Mouse (Mus musculus) hindbrain, embryonic 12.5 days (tissue): ENCODE data around the gene Epb41l1. TPM values are rescaled to one million over a fixed set of nuclear protein-coding genes. Genes with fewer than 3 reads are reported as not detected.
A peak's percentile ranks its signal among the peaks of the same experiment; 100 is the strongest.

ENCODE experiments used
- ATAC-seq: fragments of 200-750 bp; cut with Nextera tagmentation; 2 replicates; pipeline ENCODE4 v1.8.0; 2017; ENCODE audit warnings: moderate TSS enrichment; ENCODE audit not compliant: low FRiP score
- H3K27ac ChIP-seq: fragments of 300-500 bp; sonication (generic); 2 replicates; pipeline ENCODE4 v1.5.1; 2016; ENCODE audit warnings: mild to moderate bottlenecking
- H3K27me3 ChIP-seq: fragments of 300-500 bp; sonication (generic); 2 replicates; pipeline ENCODE4 v1.6.1; 2016; ENCODE audit warnings: mild to moderate bottlenecking
- H3K36me3 ChIP-seq: fragments of 300-500 bp; sonication (generic); 2 replicates; pipeline ENCODE4 v1.6.1; 2016; ENCODE audit warnings: mild to moderate bottlenecking
- H3K4me1 ChIP-seq: fragments of 300-500 bp; sonication (generic); 2 replicates; pipeline ENCODE4 v1.6.1; 2016
- H3K4me2 ChIP-seq: fragments of 300-500 bp; sonication (generic); replicated peaks from 2 replicates; pipeline ENCODE4 v1.6.1; 2016; ENCODE audit warnings: mild to moderate bottlenecking
- H3K4me3 ChIP-seq: fragments of 300-500 bp; sonication (generic); 2 replicates; pipeline ENCODE4 v1.5.1; 2016; ENCODE audit warnings: mild to moderate bottlenecking
- H3K9ac ChIP-seq: fragments of 300-500 bp; sonication (generic); 2 replicates; pipeline ENCODE4 v1.6.1; 2016; ENCODE audit warnings: mild to moderate bottlenecking, moderate library complexity
- H3K9me3 ChIP-seq: fragments of 300-500 bp; sonication (generic); replicated peaks from 2 replicates; pipeline ENCODE4 v1.6.1; 2016; ENCODE audit warnings: mild to moderate bottlenecking
- WGBS: fragments of 180-500 bp; shearing (Covaris S2); methylation state at CpG from one replicate; pipeline ENCODE4 v1.1.7; 2016; 5-methylcytosine and 5-hydroxymethylcytosine counted together
- polyA plus RNA-seq: library from polyadenylated mRNA; unstranded; fragments of >200 nt; fragmentation: Nextera tagmentation; extraction: Ambion mirVana; gene quantifications from 2 replicates; pipeline ENCODE4 v1.2.1, GENCODE M21; 2016

Gene Epb41l1
- polyA plus RNA-seq, 1 experiment from 2014 or later, result 7.1 TPM

GRCm38 (mm10) chr2:156482299-156482698 lies 61.6 kb downstream of the Epb41l1 start:
- ATAC-seq, result no peak
- 36% methylated on average over 13 of the region's 13 CpGs for WGBS
- no peak overlapping the region for H3K4me3 ChIP-seq

GRCm38 (mm10) chr2:156482764-156483163 lies 62.1 kb downstream of the Epb41l1 start:
- Histone ChIP-seq H3K9me3 (0 out of 2 replicates have a peak, but pooled peaks cover 6% of the 10 kb centered on the region), H3K27ac (no peak overlapping the region), H3K4me2 (no peak overlapping the region), H3K4me3 (no peak overlapping the region), H3K27me3 (no peaks in the 10 kb centered on the region), H3K4me1 (peaks cover 10% of the 10 kb centered on the region; the same call in 1 of the 2 replicates), H3K36me3 (no peaks in the 10 kb centered on the region; the same call in 1 of the 2 replicates), H3K9ac (no peak overlapping the region)
- ATAC-seq, result no peak
- WGBS, result 90% methylated on average over 3 of the region's 3 CpGs

More at GRCm38 (mm10) chr2:156482299-156482698, 61.6 kb downstream of the Epb41l1 start:
- H3K9me3 ChIP-seq, result 0 out of 2 replicates have a peak, but pooled peaks cover 6% of the 10 kb centered on the region
- no peak overlapping the region for H3K9ac ChIP-seq
- H3K4me1 ChIP-seq, result 0 out of 2 replicates have a peak, but pooled peaks cover 5% of the 10 kb centered on the region
- H3K27me3 ChIP-seq, result no peaks in the 10 kb centered on the region
- H3K36me3 ChIP-seq, result no peaks in the 10 kb centered on the region
- no peak overlapping the region for H3K4me2 ChIP-seq
- H3K27ac ChIP-seq, result no peak overlapping the region

GRCm38 (mm10) chr2:156483204-156483603 lies 62.5 kb downstream of the Epb41l1 start:
- Histone ChIP-seq H3K4me3 (no peak overlapping the region), H3K27ac (no peak overlapping the region), H3K9ac (no peak overlapping the region), H3K4me1 (peaks cover 13% of the 10 kb centered on the region; the same call in 1 of the 2 replicates), H3K36me3 (no peaks in the 10 kb centered on the region; the same call in 1 of the 2 replicates), H3K27me3 (no peaks in the 10 kb centered on the region), H3K9me3 (0 out of 2 replicates have a peak, but pooled peaks cover 6% of the 10 kb centered on the region), H3K4me2 (no peak overlapping the region)
- no peak for ATAC-seq
- WGBS, result 82% methylated on average over 7 of the region's 7 CpGs

GRCm38 (mm10) chr2:156486086-156486751 lies 65.5 kb downstream of the Epb41l1 start:
- no peak overlapping the region for H3K4me2 ChIP-seq
- H3K9me3 ChIP-seq, result 0 out of 2 replicates have a peak, but pooled peaks cover 6% of the 10 kb centered on the region
- WGBS, result 92% methylated on average over 12 of the region's 12 CpGs
- no peak overlapping the region for H3K4me3 ChIP-seq
- no peak overlapping the region for H3K9ac ChIP-seq
- H3K4me1 ChIP-seq, result peaks cover 16% of the 10 kb centered on the region; the same call in 1 of the 2 replicates
- H3K27me3 ChIP-seq, result no peaks in the 10 kb centered on the region
- no peak for ATAC-seq
- no peak overlapping the region for H3K27ac ChIP-seq
- no peaks in the 10 kb centered on the region; the same call in 1 of the 2 replicates for H3K36me3 ChIP-seq

GRCm38 (mm10) chr2:156487589-156488160 lies 67.0 kb downstream of the Epb41l1 start:
- ATAC-seq, result no peak
- Histone ChIP-seq H3K36me3 (no peaks in the 10 kb centered on the region; the same call in 1 of the 2 replicates), H3K4me1 (peaks cover 17% of the 10 kb centered on the region), H3K4me3 (no peak overlapping the region), H3K27me3 (no peaks in the 10 kb centered on the region), H3K27ac (no peak overlapping the region), H3K4me2 (no peak overlapping the region), H3K9me3 (0 out of 2 replicates have a peak, but pooled peaks cover 6% of the 10 kb centered on the region), H3K9ac (0 out of 2 replicates have a peak overlapping the region, but pooled peaks have one; percentile 23)
- 76% methylated on average over 10 of the region's 10 CpGs for WGBS

GRCm38 (mm10) chr2:156488166-156488814 lies 67.6 kb downstream of the Epb41l1 start:
- peaks cover 23% of the 10 kb centered on the region for H3K4me1 ChIP-seq
- no peak overlapping the region for H3K4me3 ChIP-seq
- no peak overlapping the region for H3K4me2 ChIP-seq
- no peaks in the 10 kb centered on the region for H3K27me3 ChIP-seq
- no peak for ATAC-seq
- H3K9me3 ChIP-seq, result 0 out of 2 replicates have a peak, but pooled peaks cover 6% of the 10 kb centered on the region
- H3K36me3 ChIP-seq, result no peaks in the 10 kb centered on the region; the same call in 1 of the 2 replicates
- H3K9ac ChIP-seq, result 0 out of 2 replicates have a peak overlapping the region, but pooled peaks have one; percentile 23
- 70% methylated on average over 8 of the region's 8 CpGs for whole genome bisulfite sequencing
- no peak overlapping the region for H3K27ac ChIP-seq

GRCm38 (mm10) chr2:156490176-156490575 lies 69.5 kb downstream of the Epb41l1 start:
- H3K4me1 ChIP-seq, result peaks cover 33% of the 10 kb centered on the region
- no peak for ATAC-seq

GRCm38 (mm10) chr2:156491796-156492195 lies 71.1 kb downstream of the Epb41l1 start:
- H3K27me3 ChIP-seq, result no peaks in the 10 kb centered on the region
- 69% methylated on average over 5 of the region's 5 CpGs for WGBS
- H3K36me3 ChIP-seq, result peaks cover 25% of the 10 kb centered on the region
- ATAC-seq, result no peak
- no peak overlapping the region for H3K27ac ChIP-seq
- no peaks in the 10 kb centered on the region for H3K9me3 ChIP-seq
- no peak overlapping the region for H3K4me3 ChIP-seq
- peaks cover 33% of the 10 kb centered on the region for H3K4me1 ChIP-seq
- H3K4me2 ChIP-seq, result no peak overlapping the region
- H3K9ac ChIP-seq, result no peak overlapping the region

More at GRCm38 (mm10) chr2:156490176-156490575, 69.5 kb downstream of the Epb41l1 start:
- H3K4me2 ChIP-seq, result no peak overlapping the region
- H3K4me3 ChIP-seq, result no peak overlapping the region
- H3K27ac ChIP-seq, result 0 out of 2 replicates have a peak overlapping the region, but pooled peaks have one; percentile 30
- peaks cover 12% of the 10 kb centered on the region for H3K36me3 ChIP-seq
- 71% methylated on average over 11 of the region's 11 CpGs for WGBS
- no peaks in the 10 kb centered on the region for H3K9me3 ChIP-seq
- no peaks in the 10 kb centered on the region for H3K27me3 ChIP-seq
- no peak overlapping the region for H3K9ac ChIP-seq

GRCm38 (mm10) chr2:156493766-156494165 lies 73.1 kb downstream of the Epb41l1 start:
- no peak for ATAC-seq
- WGBS, result 30% methylated on average over 9 of the region's 9 CpGs
- no peak overlapping the region for H3K9ac ChIP-seq

GRCm38 (mm10) chr2:156494465-156494864 lies 73.8 kb downstream of the Epb41l1 start:
- no peak for ATAC-seq
- no peak overlapping the region for H3K27ac ChIP-seq
- no peaks in the 10 kb centered on the region for H3K9me3 ChIP-seq
- H3K4me1 ChIP-seq, result peaks cover 20% of the 10 kb centered on the region
- WGBS, result 86% methylated on average over 9 of the region's 9 CpGs
- peaks cover 29% of the 10 kb centered on the region for H3K36me3 ChIP-seq
- H3K27me3 ChIP-seq, result no peaks in the 10 kb centered on the region
- 0 out of 2 replicates have a peak overlapping the region, but pooled peaks have one; percentile 8 for H3K9ac ChIP-seq
- H3K4me2 ChIP-seq, result no peak overlapping the region
- H3K4me3 ChIP-seq, result no peak overlapping the region

More at GRCm38 (mm10) chr2:156493766-156494165, 73.1 kb downstream of the Epb41l1 start:
- Histone ChIP-seq H3K4me1 (peaks cover 20% of the 10 kb centered on the region), H3K4me2 (no peak overlapping the region), H3K4me3 (no peak overlapping the region), H3K36me3 (peaks cover 25% of the 10 kb centered on the region), H3K27ac (no peak overlapping the region), H3K27me3 (no peaks in the 10 kb centered on the region), H3K9me3 (no peaks in the 10 kb centered on the region)

GRCm38 (mm10) chr2:156494875-156495274 lies 74.2 kb downstream of the Epb41l1 start:
- Histone ChIP-seq H3K9ac (no peak overlapping the region), H3K27me3 (no peaks in the 10 kb centered on the region), H3K36me3 (peaks cover 32% of the 10 kb centered on the region), H3K4me1 (peaks cover 20% of the 10 kb centered on the region), H3K9me3 (no peaks in the 10 kb centered on the region), H3K4me2 (no peak overlapping the region), H3K4me3 (no peak overlapping the region), H3K27ac (no peak overlapping the region)
- ATAC-seq, result no peak
- WGBS, result 90% methylated on average over 12 of the region's 12 CpGs
